Mouse (Mus musculus): ENCODE measurements around the gene Hps5. TPM values are rescaled to one million over a fixed set of nuclear protein-coding genes. Genes with fewer than 3 reads are reported as not detected.
"Not testable (repeated sequence)": the region's sequence is repeated elsewhere in the genome, so short reads cannot be mapped to it uniquely, and the experiment has no call there.

Gene Hps5
- total RNA-seq, 2 experiments from 2014 or later, result 11.6 TPM

DNA sequence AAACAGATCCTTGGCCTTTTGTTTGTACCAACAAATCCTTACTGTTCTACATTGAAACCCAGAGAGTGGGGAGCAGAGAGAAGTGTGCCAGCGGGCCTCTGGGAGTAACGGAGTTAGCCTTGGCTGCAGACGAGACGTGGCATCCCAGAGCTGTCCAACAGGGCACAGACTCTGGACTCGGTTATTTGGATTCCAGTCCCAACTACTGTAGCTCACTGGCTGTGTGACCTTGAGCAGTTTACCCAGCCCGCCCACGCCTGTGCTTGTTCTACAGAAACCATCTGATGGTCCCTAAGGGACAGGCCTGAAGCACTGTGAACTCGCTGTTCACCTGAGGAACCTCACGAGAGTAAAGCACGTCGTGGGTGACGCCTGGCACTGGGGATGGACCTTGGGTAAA is 34.0 kb upstream of the Hps5 start:
- intact Hi-C loops (cut with DNase I), result no loop called here
- DNase-seq, result no peak

DNA sequence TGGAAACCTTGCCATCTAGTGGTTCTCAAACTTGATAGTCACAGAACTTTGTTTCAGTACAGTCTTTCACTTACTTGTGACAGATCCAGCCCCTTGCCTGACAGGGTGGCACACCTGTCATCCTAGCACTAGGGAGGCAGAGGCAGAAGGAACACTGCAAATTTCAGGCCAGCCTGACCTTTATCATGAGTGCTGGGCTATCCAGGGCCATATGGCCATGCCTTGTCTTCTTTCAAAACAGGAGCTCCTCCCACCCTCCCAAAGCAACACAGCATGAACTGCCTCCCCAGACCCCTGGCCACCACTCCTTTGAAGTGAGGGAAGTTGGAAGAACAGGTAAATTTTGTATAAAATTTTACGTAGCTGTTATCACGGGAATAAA is 31.9 kb upstream of the Hps5 start:
- intact Hi-C loops (cut with DNase I), result no loop called here
- DNase-seq, result no peak

DNA sequence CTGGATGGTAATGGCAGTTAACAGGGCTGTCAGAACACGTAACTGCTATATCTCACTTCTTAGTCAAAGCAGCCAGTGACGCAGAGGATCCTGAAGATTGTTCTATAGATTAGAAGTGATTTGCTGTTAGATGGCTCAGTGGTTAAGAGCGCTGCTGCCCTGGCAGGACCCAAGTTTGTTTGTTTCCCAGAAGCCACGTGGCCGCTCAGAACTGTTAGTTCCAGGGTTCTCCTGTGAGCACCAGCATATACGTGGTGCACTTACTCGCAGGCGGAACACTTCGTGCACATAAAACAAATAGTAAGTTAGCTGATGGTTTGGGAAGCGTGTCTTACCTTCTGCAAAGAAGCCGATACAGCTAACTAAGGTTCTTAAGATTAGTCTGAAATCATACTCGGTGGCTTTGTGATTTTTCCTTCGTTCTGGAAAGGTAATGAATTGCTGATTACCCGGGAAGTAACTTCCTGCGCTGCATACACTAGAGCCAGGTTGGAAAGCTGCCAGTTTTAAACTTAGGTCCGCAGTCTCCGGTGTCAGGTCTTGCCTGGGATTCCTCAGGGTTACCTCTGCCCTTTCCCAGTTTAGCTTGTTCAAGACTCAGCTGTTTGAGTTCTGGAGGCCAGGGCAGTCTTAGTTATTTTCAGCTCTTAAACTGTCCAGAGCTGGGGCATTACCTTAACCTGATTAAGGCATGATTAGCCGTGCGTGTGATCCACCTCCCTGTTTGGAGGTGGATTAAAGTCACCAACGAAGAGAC is 31.4 kb upstream of the Hps5 start:
- intact Hi-C loops (cut with DNase I), result no loop called here
- DNase-seq, result peak in 1 of 2 experiments; percentile 29

DNA sequence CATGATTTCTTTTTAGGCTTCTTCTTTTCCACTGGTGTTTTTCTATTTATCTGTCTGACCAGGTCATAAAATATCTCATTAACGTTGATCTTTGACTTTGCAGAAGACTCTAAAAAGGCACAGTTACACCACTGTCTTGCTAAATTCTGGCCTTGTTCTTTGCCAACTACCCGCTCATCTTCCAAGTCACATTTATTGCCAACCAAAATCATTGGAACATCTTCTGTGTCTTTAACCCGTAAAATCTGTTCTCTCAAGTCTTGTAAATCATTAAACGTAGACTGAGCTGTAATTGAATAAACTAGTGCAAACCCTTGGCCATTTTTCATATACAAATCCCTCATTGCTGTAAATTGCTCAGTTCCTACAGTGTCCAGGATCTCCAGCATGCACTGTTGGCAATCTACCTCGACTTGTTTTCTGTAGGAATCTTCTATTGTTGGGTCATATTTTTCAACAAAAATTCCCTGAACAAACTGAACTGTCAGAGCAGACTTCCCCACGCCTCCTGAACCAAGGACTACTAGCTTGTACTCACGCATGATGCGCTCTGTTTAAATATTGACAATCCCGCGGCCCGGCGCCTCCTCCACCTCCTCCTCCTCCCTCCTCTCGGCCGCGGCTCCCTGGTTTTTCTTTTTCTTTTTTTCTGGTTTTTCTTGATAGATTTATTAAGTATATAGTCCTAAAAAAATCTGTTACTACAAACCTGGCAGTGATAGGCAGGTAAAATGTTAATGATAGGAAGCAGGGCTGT is 25.2 kb upstream of the Hps5 start:
- DNase-seq; intact Hi-C loops (cut with DNase I): not testable (repeated sequence)

DNA sequence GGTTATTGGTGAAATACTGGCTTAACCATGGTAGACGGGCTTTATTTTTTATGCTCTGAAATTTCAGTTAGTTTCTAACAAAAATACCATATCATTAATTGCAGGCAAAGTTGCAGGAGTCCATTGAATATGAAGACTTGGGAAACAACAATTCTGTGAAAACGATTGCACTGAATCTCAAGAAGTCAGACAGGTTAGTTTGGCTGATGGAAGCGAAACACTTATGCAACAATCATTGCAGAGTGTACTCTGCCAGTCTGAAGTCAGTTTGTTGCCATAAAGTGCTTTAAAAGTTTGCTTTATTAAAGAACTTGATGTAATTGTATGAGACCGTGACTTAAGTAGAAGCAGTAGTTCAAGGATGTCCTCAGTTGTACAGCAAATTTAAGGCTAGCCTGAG is 18.1 kb upstream of the Hps5 start:
- intact Hi-C loops (cut with DNase I), result no loop called here
- no peak for DNase-seq

DNA sequence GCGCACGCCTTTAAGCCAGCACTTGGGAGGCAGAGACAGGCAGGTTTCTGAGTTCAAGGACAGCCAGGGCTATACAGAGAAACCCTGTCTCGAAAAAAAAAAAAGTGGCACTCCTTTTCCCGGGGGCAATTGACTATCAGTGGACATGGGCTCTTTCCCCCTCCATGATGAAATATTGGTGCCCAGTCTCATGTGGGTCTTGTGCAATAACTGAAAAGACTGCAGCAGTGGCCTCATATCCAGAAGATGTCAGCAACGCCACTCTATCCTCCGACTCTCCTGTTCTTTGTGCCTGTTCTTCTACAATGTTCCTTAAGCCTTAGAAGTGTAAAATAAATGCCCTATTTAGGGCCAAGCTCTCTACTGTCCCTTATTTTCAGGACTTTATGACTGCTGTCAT is 14.5 kb upstream of the Hps5 start:
- intact Hi-C loops (cut with DNase I), result no loop called here
- no peak for DNase-seq

DNA sequence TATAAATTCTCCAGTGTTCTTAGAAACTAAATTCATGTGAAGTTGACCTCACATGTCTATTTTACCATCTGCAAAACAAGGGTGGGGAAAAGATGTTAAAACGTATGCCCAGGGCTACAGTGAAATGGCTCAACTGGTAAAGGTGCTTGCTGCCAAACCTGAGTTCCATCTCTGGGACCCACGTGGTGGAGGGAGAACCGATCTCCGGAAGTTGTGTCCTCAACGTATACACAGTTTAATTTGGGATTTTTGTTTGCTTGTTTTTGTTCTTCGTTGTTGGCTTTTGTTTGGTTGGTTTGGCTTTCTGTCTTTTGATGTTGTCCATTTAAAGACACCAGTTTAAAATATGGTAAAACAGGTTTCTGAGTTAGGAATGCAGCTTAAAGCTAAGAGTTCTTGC is 915 bp upstream of the Hps5 start:
- DNase-seq, result no peak
- intact Hi-C loops (cut with DNase I), result loop anchor here (5.0 kb wide), 3 partner anchors 51 to 216 kb away; no protein-coding TSS in a partner anchor

DNA sequence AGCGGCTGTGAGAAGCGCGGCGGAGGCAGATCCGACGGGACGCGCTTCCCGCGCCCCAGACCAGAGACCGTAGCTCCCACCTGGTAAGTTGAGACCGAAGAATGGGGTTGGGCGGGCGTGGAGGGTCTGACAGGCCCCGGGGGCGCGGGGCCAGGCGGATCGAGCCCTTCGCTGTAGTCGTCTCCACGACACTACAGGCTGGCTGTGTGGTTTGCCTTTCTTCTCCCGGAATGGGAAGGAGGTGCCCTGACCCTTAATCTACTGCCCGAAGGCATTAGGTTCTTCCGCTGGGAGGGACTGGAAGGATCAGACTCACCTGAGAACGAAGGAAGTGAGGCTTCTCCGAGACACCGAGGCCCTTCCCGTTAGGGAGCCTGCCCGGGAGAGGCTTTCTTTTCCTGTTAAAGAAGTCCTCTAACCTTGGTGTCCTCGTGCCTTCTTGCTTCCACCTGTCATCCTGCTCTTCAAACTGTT is 379 bp upstream of the Hps5 start:
- intact Hi-C loops (cut with DNase I), result loop anchor here (5.0 kb wide), 3 partner anchors 51 to 216 kb away; no protein-coding TSS in a partner anchor
- no peak for DNase-seq

DNA sequence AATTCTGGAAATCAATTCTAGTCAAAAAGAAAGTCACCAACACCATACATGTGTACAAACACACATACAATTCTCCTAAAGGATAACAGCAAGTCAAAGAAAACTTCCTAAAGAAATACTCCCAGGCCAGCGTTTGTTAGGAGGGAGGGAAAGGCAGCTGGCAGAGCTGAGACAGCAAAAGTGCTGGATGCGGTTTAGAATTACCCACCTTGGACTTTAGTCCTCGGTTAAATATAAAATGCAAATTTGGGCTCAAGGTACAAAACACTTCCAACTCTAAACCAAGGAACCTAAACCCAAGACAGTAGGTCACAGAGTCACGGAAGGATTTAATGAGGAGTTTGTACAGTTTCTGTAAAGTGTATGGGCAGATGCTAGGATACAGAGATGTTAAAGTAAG is 2.0 kb downstream of the Hps5 start:
- DNase-seq, result no peak
- intact Hi-C loops (cut with DNase I), result no loop called here

DNA sequence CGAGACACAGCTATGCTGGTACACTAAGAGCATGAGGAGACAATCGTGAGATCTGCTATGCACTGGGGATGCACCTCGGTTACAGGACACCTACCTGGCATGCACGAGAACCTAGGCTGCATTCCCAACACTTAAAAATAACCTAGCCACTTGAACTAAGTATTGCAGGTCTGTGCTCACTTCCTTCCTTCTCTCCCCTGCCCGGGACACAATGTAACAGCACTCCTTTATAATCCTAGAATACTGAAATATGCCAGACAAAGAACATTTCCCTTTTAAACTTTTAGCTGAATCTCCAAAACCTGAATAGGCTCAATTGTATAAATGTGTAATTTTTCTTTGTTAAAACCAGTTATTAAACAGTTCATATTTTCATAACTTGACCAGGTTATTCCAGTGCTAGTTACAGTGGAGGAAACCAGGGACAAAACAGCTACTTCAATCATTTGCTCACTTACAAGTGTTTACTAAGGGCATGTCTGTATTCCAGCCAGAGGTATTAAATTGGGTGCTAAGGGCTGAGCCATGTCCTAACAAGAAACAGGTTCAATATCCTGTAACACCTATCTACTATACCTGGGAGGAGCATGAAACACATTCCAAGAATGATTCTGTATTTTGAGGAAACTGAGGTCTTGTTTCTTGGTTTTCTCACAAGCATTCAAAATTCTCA is 6.6 kb downstream of the Hps5 start:
- no peak for DNase-seq
- intact Hi-C loops (cut with DNase I), result no loop called here

DNA sequence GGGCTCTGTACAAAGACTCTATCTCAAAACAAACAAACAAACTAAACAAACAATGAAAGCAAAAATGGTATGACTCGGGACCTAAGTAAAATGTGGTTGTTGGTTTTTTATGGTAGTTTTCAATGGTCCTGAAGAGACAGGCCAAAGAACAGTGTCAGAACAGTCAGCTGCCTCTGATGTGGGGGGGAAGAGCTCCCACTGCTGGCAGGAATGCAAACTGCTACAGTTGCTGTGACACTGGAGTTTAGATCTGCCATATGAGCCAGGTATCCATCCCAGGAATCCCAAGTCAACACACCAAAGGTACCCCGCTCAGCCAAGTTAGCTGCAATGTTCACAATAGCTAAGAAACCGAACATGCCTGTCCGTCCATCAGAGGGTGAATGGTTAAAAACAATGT is 25.2 kb downstream of the Hps5 start:
- DNase-seq, result peak; percentile 35 to 57
- intact Hi-C loops (cut with DNase I), result loop anchor here (2.0 kb wide), 1 partner anchor 54 kb away; no protein-coding TSS in a partner anchor

DNA sequence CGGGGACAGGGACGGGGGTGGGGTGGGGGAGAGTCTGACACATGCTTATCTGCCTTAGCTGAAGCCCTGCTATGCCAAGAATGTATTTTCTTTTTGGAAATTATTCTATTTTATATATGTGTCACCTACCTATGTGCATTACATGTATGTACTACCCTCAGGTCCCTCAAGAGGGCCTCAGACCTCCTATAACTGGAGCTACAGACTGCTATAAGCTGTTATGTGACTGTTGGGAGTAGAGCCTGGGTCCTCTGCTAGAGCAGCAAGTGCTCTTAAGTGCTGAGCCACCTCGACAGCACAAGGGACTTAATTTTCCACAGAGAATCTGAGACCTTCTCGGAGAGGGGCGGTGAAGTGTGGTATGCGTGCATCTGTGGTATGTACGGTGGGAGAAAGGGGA is 27.4 kb downstream of the Hps5 start:
- intact Hi-C loops (cut with DNase I), result no loop called here
- no peak for DNase-seq

DNA sequence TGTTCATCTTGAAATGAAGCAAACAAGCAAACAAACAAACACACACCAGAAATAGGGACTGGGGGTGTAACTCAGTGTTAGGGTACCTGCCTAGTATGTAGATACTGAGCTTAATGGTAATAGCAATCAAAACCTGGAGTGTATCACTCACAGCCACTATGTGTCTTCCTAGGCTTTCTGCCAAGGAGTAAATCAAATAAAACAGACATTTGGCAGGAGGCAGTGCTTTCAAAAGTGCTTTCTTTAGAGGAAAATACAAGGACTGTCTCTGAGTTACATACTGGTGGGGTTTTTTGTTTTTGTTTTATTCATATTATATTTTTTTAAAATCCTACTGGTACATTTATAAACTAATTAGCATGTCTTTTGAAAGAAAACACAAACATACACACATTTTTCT is 28.5 kb downstream of the Hps5 start:
- intact Hi-C loops (cut with DNase I), result no loop called here

DNA sequence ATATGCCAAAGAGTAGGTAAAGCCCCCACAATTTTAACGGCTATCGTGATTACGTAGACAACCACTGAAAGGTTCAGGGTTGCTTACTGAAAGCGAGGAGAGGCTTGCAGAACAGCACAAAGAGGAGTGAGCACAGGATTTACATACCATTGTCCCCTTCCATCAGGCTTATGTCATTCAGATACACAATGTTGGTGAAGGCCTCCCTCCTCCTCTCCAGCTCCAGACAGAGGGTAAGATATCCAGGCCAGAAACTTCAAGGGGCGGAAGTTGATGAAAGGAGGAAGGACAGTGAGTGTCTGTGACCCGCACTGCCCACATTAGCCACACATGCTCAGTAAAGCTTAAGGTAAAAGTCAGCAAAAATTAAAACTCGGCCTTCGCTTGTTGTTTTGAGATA is 31.2 kb downstream of the Hps5 start:
- intact Hi-C loops (cut with DNase I), result no loop called here
- no peak for DNase-seq

More for the DNA sequence above, 28.5 kb downstream of the Hps5 start:
- DNase-seq, result no peak

DNA sequence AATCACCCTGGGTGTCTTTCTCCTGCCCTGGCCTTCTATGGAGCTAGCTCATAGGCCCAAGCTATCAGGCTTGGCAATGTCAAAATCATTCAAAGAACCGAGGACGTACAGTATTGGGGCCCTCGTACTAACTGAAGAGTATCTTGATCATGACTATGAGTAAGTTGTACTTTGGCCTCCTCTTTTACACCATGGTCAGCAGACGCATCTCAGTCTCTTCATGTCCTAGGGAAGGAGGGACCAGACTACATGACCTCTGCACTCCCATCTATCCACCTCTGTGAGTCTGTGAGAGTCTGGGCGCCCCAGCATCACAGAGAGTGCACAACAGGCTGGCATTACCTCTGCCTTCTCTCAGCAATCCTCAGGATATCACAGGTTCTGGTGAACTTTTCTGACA is 33.3 kb downstream of the Hps5 start:
- no peak for DNase-seq
- intact Hi-C loops (cut with DNase I), result no loop called here

DNA sequence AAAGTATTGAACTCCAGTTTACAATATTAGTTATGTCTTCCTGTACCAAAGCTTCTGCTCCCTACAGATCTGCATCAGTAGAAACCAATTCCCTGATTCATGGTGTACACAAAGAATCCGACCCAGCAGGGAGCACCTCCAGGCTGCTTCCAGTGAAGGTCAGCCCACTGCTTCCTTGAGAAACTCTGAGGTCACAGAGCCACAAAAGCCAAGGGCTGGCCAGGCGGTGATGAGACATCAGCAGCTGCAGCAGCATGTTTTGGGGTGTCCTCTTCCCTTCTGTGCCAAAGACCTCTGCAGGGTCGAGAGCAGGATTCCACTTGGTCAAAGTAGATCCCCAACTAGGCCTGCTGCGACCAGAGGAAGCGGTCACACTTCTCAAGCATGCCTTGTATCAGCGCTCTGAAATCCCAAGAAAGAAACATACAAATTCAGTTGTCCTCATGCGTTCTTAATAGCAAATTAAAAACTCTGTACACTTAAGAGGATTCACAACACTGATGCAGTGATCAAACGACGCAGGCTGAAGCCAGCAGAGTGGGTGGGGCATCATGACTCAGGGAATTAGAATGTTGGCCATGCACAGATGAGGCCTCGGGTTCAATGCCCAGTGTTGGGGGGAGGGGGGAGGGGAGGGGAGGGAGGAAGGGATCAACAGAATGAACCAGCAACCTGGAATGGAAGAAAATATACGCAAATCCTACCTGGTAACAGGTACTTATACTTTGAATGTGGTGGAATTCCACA is 34.6 kb downstream of the Hps5 start:
- intact Hi-C loops (cut with DNase I), result no loop called here
- no peak for DNase-seq

DNA sequence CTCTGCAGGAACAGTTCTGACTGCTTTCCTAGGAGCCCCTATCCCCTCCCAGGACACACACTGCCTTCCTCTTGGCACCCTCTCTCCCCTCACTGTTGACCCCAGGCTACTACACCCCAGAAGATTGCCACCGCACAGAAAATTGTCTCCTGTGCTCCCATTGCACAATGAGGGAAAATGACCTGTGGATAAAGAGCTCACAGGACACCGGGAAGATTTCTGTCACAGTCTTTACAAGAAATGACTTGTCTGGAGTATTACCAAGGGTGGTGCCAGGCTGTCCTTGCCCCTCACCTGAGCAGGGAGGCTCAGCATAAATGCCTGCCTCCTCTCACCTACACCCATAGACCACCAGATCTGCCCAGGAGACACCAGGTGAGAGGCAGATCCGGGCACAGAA is 44.4 kb downstream of the Hps5 start, which contains the start of gene Saa2:
Saa2 (plus strand) TSS at position 301 of the 400 bp plus-strand sequence.
- intact Hi-C loops (cut with DNase I), result no loop called here
- no peak for DNase-seq

DNA sequence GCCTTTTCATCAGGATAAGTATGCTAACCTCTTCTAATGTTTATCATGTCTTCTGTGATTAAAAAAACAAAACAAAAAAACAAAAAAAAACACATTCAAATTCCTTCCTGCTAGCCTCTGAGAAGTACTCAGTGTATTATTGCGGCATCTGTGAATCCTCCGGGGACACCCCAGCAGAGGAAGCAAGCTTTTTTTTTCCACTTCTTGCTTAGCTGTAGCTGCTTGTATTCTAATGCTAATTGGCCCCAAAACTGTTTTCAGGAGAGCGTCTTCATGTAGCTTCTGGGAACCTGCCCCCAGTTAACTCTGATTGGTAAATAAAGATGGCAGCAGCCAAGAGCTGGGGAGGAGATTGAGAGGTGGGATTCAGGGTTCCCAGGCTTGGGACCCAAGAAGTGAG is 47.4 kb downstream of the Hps5 start:
- intact Hi-C loops (cut with DNase I), result no loop called here
- DNase-seq, result peak in 1 of 2 experiments; percentile 12

DNA sequence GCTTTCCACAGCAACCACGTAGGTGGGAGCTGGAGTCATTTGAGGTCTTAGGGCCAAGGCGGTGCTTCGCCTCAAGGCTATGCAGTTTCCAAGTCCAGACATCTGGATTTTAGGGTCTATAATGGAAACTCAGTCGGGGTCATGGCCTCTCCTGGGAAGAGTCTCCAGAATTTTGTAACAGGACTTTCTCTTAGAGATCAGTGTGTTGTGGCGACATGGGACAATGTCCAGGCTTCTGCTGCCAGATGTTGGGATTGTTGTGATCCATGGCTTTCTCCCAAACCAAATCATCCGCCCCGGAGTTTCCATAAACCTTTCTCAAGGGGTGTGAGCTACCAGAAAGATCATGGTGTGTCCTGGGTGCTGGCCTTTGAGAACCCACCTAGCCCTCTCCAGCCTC is 49.5 kb downstream of the Hps5 start:
- peak in 1 of 2 experiments; percentile 8 for DNase-seq

DNA sequence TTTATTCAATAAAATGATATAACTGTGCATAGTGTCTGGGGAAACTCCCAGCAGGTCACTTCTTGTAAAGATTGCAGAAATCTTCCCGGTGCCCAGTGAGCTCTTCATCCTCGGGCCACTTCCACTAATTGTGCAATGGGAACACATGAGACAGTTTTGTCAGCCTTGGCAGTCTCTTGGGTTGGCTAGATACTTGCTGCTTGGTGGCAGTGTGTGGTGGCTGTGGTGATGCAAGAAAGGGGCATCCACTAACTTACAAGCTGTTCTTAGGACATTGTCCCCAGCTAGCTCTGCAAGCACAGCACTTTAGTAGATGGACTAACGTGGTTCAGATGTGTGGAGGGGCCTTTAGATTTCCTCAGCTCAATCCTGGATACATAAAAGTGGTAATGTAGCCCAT is 50.0 kb downstream of the Hps5 start:
- intact Hi-C loops (cut with DNase I), result loop anchor here (1.0 kb wide), 1 partner anchor 12 kb away; no protein-coding TSS in a partner anchor
- DNase-seq, result no peak

More for the DNA sequence above, 49.5 kb downstream of the Hps5 start:
- intact Hi-C loops (cut with DNase I), result no loop called here

Measured in heart, postnatal 10 days (tissue).